Mouse (Mus musculus) thymus, adult 2 months (tissue): ENCODE measurements at regions not wholly inside any gene's neighbourhood (a gene's known extent, or its start where the extent isn't known, plus 50 kb on each side); places are given as distances from the start of the nearest gene placed in this dataset.
"Not testable (repeated sequence)": the region's sequence is repeated elsewhere in the genome, so short reads cannot be mapped to it uniquely, and the experiment has no call there.

Experiments
- DNase-seq: peaks from one replicate; pipeline ENCODE4 v3.0.0; 2021
- H3K27ac ChIP-seq: fragments of 200-500 bp; 2 replicates; pipeline ENCODE4 v1.5.1; 2012; ENCODE audit warnings: low read length, control low read depth; ENCODE audit not compliant: control insufficient read depth, insufficient read depth
- H3K27me3 ChIP-seq: fragments of 200-500 bp; 2 replicates; pipeline ENCODE4 v1.6.1; 2012; ENCODE audit warnings: mild to moderate bottlenecking, low read length, moderate library complexity, mixed read lengths; ENCODE audit not compliant: control insufficient read depth, insufficient read depth
- H3K36me3 ChIP-seq: fragments of 200-500 bp; 2 replicates; pipeline ENCODE4 v1.6.1; 2012; ENCODE audit warnings: mild to moderate bottlenecking, low read length, moderate library complexity; ENCODE audit not compliant: control insufficient read depth, insufficient read depth
- H3K4me1 ChIP-seq: fragments of 200-500 bp; replicated peaks from 2 replicates; pipeline ENCODE4 v1.6.1; 2012; ENCODE audit warnings: low read length; ENCODE audit not compliant: control insufficient read depth, insufficient read depth
- H3K4me3 ChIP-seq: fragments of 200-500 bp; 2 replicates; pipeline ENCODE4 v1.5.1; 2012; ENCODE audit warnings: mild to moderate bottlenecking, low read length, control low read depth, moderate library complexity; ENCODE audit not compliant: control insufficient read depth, insufficient read depth
- CTCF ChIP-seq: fragments of 200-500 bp; IDR thresholded peaks from 2 replicates; pipeline ENCODE4 v1.5.1; 2012; ENCODE audit warnings: mild to moderate bottlenecking, control low read depth, low read length, moderate library complexity, borderline replicate concordance; ENCODE audit not compliant: control insufficient read depth, poor library complexity, insufficient read depth; ENCODE audit errors: extremely low read depth
- POLR2A ChIP-seq: fragments of 200-500 bp; IDR thresholded peaks from 2 replicates; pipeline ENCODE4 v1.6.1; 2012; ENCODE audit warnings: mild to moderate bottlenecking, low read length, control low read depth, moderate library complexity; ENCODE audit not compliant: control insufficient read depth, poor library complexity, insufficient read depth; ENCODE audit errors: extremely low read depth
- WGBS: fragments of 180-500 bp; shearing (Covaris S2); methylation state at CpG from one replicate; pipeline ENCODE4 v1.1.7; 2018; 5-methylcytosine and 5-hydroxymethylcytosine counted together

DNA sequence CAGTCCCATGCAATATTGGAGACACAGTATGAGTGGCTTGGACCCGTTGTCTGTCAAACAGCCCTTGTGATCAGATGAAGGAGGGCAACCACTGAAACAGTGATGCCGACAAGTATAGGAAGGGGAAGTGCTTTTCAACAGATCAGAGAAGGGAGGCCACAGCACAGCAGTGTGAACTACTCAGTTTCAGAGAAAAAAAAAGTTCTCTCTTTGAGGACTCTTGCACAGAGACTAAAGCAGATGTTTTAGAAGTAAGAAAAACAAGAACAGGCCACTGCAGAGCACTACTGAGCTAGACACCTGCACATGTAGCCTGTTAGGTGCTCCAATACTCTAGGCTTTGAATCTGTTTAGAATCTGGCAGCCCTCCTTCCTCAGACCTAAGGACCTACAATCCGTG lies 261.4 kb downstream of the Tpbg start:
- no peak overlapping the region; the same call in 1 of the 2 replicates for H3K27ac ChIP-seq
- DNase-seq = peak; percentile 4
- no peaks in the 10 kb centered on the region for H3K36me3 ChIP-seq
- H3K27me3 ChIP-seq = no peaks in the 10 kb centered on the region
- 14% methylated on average over 3 of the region's 3 CpGs for WGBS
- H3K4me1 ChIP-seq = peaks cover 2% of the 10 kb centered on the region; the same call in 1 of the 2 replicates
- TF ChIP-seq CTCF (no peak), POLR2A (no peak)
- H3K4me3 ChIP-seq = no peak overlapping the region

DNA sequence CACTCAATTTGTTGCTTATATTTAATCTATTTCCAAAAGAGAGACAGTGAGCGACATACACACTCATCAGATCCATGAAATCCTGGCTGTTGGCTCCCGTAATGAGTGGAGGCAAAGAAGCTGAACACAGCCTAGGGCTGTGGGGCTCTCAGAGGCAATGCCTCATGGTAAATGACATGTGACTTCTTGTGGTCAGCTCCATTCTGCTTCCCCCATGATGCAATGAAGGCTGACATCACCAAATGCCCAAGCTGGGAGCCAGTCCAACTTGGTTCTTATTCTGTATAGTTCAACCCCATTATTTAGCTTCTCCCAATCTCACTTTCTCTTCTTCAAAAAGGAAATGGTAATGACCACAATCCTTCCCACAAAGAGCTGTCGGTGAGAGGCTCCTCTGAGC lies 262.5 kb downstream of the Tpbg start:
- no peak overlapping the region for H3K27ac ChIP-seq
- H3K4me3 ChIP-seq = no peak overlapping the region
- TF ChIP-seq CTCF (no peak), POLR2A (no peak)
- H3K27me3 ChIP-seq = no peaks in the 10 kb centered on the region
- H3K4me1 ChIP-seq = peaks cover 2% of the 10 kb centered on the region; the same call in 1 of the 2 replicates
- H3K36me3 ChIP-seq = no peaks in the 10 kb centered on the region
- WGBS = 47% methylated on average over 3 of the region's 3 CpGs
- DNase-seq = no peak

DNA sequence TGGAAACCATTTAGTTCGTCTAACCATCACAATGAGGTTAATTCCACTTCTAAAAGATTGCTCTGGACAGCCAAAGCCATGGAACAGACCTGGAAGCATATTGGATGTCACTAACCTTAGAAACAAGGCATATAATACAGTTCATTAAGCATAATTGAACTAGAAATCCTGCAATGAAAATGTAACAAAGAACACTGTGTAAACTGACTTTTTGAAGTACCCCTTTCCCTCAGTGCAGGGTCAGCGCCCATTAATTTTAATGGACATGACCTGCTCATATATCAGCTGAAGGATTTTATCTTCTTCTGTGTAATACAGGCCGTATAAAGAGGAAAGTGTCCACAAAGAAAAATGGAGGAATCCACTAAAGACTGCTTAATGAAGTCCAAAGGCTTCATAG lies 263.7 kb downstream of the Tpbg start:
- no peak for DNase-seq
- Histone ChIP-seq H3K4me1 (peaks cover 2% of the 10 kb centered on the region; the same call in 1 of the 2 replicates), H3K36me3 (no peaks in the 10 kb centered on the region), H3K27ac (no peak overlapping the region), H3K27me3 (no peaks in the 10 kb centered on the region), H3K4me3 (no peak overlapping the region)
- WGBS = 87% methylated on average over 3 of the region's 3 CpGs
- TF ChIP-seq POLR2A (no peak), CTCF (no peak)

DNA sequence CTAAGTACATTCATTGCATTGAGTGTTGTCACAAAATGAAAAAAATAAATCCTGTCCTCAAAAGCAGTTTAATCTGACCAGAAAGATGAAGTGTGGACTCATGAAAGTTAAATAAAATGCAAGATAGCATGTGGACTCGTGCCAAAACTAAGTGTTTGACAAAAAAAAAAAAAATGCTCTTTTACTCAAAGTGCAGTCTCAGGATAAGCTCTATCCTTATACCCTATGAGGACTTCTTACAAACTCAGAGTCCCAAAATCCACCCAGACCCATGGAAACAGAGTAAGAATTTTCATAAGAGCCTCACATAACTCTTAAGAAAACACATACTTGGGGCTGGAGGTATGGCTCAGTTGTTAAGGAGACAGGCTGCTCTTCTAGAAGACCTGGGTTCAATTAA lies 267.7 kb downstream of the Tpbg start:
- Histone ChIP-seq H3K27ac (no peak overlapping the region), H3K36me3 (no peaks in the 10 kb centered on the region), H3K4me1 (no peaks in the 10 kb centered on the region), H3K27me3 (no peaks in the 10 kb centered on the region), H3K4me3 (no peak overlapping the region)
- TF ChIP-seq CTCF (no peak), POLR2A (no peak)
- no peak for DNase-seq
- WGBS = 60% methylated on average over 1 of the region's 1 CpGs

DNA sequence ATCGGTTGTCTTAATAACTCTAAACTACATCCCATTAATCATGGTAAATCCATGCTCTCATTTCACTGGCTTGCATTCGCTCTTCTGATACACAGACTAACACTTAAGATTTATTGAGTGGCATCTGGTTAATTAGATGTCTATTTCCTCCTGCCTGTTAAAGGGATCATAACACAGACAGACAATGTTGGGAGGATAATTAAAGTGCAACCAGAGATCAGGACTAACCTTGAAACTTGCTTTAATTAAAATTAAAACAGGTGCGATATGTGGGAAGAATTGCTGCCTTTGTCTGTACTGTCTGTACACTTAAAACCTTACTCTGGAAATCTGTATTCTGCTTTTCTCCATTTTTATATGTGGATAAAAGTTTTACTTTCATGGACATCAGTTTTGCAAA lies 277.2 kb downstream of the Tpbg start:
- 93% methylated on average over 3 of the region's 3 CpGs for WGBS

DNA sequence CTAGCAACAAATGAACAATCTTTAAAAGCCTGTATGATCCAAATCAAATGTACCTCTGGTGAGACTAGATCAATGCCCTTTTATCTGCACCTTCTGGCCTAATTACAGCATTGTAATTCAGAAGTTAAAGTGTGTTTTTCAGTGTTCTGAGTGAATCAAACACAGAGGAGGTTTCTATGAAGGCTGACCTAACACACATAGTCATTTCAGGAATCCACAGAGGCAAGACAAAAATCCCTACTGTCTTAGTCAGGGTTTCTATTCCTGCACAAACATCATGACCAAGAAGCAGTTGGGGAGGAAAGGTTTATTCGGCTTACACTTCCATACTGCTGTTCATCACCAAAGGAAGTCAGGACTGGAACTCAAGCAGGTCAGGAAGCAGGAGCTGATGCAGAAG lies 293.4 kb downstream of the Tpbg start:
- not testable (repeated sequence) for H3K4me1 ChIP-seq, H3K4me3 ChIP-seq, H3K27ac ChIP-seq, H3K27me3 ChIP-seq, DNase-seq, H3K36me3 ChIP-seq
- 71% methylated on average over 1 of the region's 1 CpGs for WGBS

More for the DNA sequence above, 277.2 kb downstream of the Tpbg start:
- TF ChIP-seq POLR2A = no peak
- no peak for TF ChIP-seq CTCF
- DNase-seq = no peak
- Histone ChIP-seq H3K36me3 (no peaks in the 10 kb centered on the region), H3K27ac (no peak overlapping the region), H3K27me3 (no peaks in the 10 kb centered on the region), H3K4me3 (no peak overlapping the region), H3K4me1 (no peaks in the 10 kb centered on the region)

DNA sequence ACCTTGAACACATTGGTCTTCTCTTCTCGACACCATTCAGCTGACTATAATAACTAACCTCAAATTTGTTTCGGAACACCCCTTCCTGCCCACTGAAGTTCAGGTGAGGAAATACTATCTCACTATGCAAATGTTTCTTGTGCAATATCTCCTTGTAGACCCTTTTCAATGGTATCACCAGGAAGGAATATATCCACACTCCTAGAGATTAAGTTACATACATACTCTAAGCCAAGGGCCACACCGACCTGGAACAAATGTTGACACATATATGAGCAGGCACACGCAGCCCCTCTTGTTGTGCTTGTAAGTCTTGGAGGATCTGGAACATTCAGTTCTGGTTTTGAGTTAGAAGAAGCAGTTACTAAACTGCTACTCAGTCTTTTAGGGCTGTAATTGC lies 303.7 kb downstream of the Tpbg start:
- Histone ChIP-seq H3K4me3 (no peak overlapping the region), H3K4me1 (no peaks in the 10 kb centered on the region), H3K36me3 (no peaks in the 10 kb centered on the region), H3K27ac (no peak overlapping the region), H3K27me3 (no peaks in the 10 kb centered on the region)
- WGBS = 96% methylated on average over 4 of the region's 4 CpGs
- no peak for TF ChIP-seq POLR2A
- no peak for TF ChIP-seq CTCF
- DNase-seq = no peak
